Mouse (Mus musculus): ENCODE results near the gene Rassf7. TPM values are rescaled to one million over a fixed set of nuclear protein-coding genes. Genes with fewer than 3 reads are reported as not detected.
A peak's percentile ranks its signal among the peaks of the same experiment; 100 is the strongest.

Gene Rassf7
- total and polyA plus RNA-seq, 3 experiments = 7.0 to 9.5 TPM; not detected in 1

DNA sequence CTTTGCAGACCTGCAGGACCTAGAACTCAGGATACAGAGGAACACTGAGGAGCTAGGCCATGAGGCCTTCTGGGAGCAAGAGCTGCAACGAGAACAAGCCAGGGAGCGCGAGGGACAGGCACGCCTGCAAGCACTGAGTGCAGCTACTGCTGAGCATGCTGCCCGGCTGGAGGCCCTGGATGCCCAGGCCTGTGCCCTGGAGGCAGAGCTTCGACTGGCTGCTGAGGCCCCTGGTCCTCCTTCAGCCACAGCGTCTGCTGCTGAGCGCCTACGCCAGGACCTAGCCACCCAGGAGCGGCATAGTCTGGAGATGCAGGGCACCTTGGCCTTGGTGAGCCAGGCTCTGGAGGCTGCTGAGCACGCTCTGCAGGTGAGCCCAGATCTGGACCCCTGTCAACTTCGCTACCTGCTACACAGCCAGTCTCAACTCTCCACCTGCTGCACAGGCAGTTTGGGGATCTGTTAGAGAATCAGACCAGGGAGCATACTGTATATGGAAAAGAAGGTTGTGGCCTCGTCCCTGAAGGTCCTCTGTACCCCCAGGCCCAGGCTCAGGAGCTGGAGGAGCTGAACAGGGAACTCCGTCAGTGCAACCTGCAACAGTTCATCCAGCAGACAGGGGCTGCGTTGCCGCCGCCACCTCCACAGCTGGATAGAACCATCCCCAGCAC, 1.8 kb downstream of the Rassf7 start:
- Histone ChIP-seq H3K36me3 (ENCODE audit: control insufficient read depth in 1 of 2, insufficient read depth in 2 of 2, low read length in 2 of 2) (peaks cover 0 to 4% of the 10 kb centered on the region in 2 experiments; a peak in 2 of 4 replicates), H3K79me2 (ENCODE audit: control insufficient read depth, insufficient read depth, low read length, poor library complexity) (no peaks in the 10 kb centered on the region; the same call in 1 of the 2 replicates), H3K27ac (ENCODE audit: control insufficient read depth, low read depth, low read length) (no peak overlapping the region), H3K9ac (ENCODE audit: control insufficient read depth, low read depth, low read length, poor library complexity, severe bottlenecking) (no peak overlapping the region), H3K4me3 (ENCODE audit: control insufficient read depth in 1 of 2, insufficient read depth in 1 of 2, low read depth in 2 of 2, low read length in 2 of 2) (no peak overlapping the region), H3K4me1 (ENCODE audit: control insufficient read depth in 1 of 2, insufficient read depth in 2 of 2, low read length in 2 of 2) (peaks cover 0 to 15% of the 10 kb centered on the region in 2 experiments; a peak in 3 of 4 replicates), H3K27me3 (ENCODE audit: control insufficient read depth in 1 of 2, insufficient read depth in 2 of 2, low read length in 2 of 2) (no peaks in the 10 kb centered on the region), H3K9me3 (replicated peaks; ENCODE audit: insufficient read depth, low read length) (no peaks in the 10 kb centered on the region)
- TF ChIP-seq GATA1 (IDR thresholded peaks at IDR 0.05; ENCODE audit: low read depth, low read length) (no peak), ZKSCAN1 (IDR thresholded peaks at IDR 0.05; ENCODE audit: low read depth, low read length) (no peak), MAFK (IDR thresholded peaks at IDR 0.05; ENCODE audit: borderline replicate concordance, low read depth, low read length) (no peak), HCFC1 (IDR thresholded peaks at IDR 0.05; ENCODE audit: low read depth, low read length) (no peak), TCF12 (IDR thresholded peaks at IDR 0.05; ENCODE audit: low read depth, low read length) (no peak), NELFE (IDR thresholded peaks at IDR 0.05; ENCODE audit: low read depth, low read length) (no peak), GABPA (IDR thresholded peaks at IDR 0.05; ENCODE audit: low read depth, low read length) (no peak), SIN3A (IDR thresholded peaks at IDR 0.05; ENCODE audit: low read length) (no peak), MYB (IDR thresholded peaks at IDR 0.05; ENCODE audit: low read depth, low read length) (no peak), MXI1 (IDR thresholded peaks at IDR 0.05; ENCODE audit: low read depth, low read length) (no peak), ZC3H11A (IDR thresholded peaks at IDR 0.05; ENCODE audit: low read depth, low read length) (no peak), E2F4 (IDR thresholded peaks at IDR 0.05; ENCODE audit: borderline replicate concordance, low read depth, low read length) (no peak), USF1 (IDR thresholded peaks at IDR 0.05; ENCODE audit: low read depth, low read length) (no peak), MEF2A (IDR thresholded peaks at IDR 0.05; ENCODE audit: extremely low read depth, insufficient replicate concordance, low read depth, low read length, poor library complexity, severe bottlenecking) (no peak), POLR2AphosphoS2 (IDR thresholded peaks at IDR 0.05; ENCODE audit: low read length) (no peak), MYC (IDR thresholded peaks at IDR 0.05; ENCODE audit: low read depth, low read length) (no peak)
- no peak for DNase-seq (ENCODE audit: low read depth, low spot score)

DNA sequence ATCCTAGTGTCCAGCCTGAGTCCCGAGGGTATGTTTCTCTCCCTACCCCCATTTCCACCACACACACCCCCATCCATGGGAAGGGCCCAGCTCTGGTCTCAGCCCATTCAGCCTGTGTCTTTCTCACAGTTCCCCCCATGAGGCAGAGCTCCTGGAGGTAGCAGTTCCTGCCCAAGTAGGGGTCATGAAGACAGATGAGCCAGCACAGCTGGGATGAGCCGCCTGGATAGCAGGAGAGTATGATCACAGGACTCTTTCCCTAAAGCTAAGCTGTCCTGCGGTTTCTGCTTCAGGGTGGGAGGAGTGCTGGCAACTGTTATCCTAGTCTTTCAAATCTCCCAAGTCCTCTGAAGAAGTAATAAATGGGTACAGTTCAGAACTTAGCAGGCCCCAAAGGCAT, 2.5 kb downstream of the Rassf7 start:
- Histone ChIP-seq H3K9ac (ENCODE audit: control insufficient read depth, low read depth, low read length, poor library complexity, severe bottlenecking) (no peak overlapping the region), H3K27me3 (ENCODE audit: control insufficient read depth in 1 of 2, insufficient read depth in 2 of 2, low read length in 2 of 2) (no peaks in the 10 kb centered on the region), H3K4me3 (ENCODE audit: control insufficient read depth in 1 of 2, insufficient read depth in 1 of 2, low read depth in 2 of 2, low read length in 2 of 2) (no peak overlapping the region), H3K27ac (ENCODE audit: control insufficient read depth, low read depth, low read length) (no peak overlapping the region), H3K4me1 (ENCODE audit: control insufficient read depth in 1 of 2, insufficient read depth in 2 of 2, low read length in 2 of 2) (peaks cover 0 to 19% of the 10 kb centered on the region in 2 experiments; a peak in 3 of 4 replicates), H3K79me2 (ENCODE audit: control insufficient read depth, insufficient read depth, low read length, poor library complexity) (no peaks in the 10 kb centered on the region; the same call in 1 of the 2 replicates), H3K36me3 (ENCODE audit: control insufficient read depth in 1 of 2, insufficient read depth in 2 of 2, low read length in 2 of 2) (peaks cover 0 to 6% of the 10 kb centered on the region in 2 experiments; a peak in 2 of 4 replicates), H3K9me3 (replicated peaks; ENCODE audit: insufficient read depth, low read length) (no peaks in the 10 kb centered on the region)
- TF ChIP-seq NELFE (IDR thresholded peaks at IDR 0.05; ENCODE audit: low read depth, low read length) (no peak), ZMIZ1 (IDR thresholded peaks at IDR 0.05; ENCODE audit: low read depth, low read length) (peak; percentile 33; the same call in 1 of the 2 replicates)
- DNase-seq (ENCODE audit: low read depth, low spot score) = no peak
